Mouse (Mus musculus) CH12.LX (cell line): ENCODE measurements around the gene Zswim1.

Source experiments
- CTCF ChIP-seq, 2 experiments: IDR thresholded peaks in 1 of 2; conservative IDR thresholded peaks in 1 of 2; 2 replicates each; pipeline ENCODE4 v1.5.1; 2011 to 2012; ENCODE audit warnings: low read depth in 2 of 2, low read length in 2 of 2, improper control_type of control experiment in 1 of 2, inconsistent platforms in 1 of 2, mild to moderate bottlenecking in 1 of 2, moderate library complexity in 1 of 2
- E2F4 ChIP-seq: IDR thresholded peaks from 2 replicates; pipeline ENCODE4 v1.6.1; 2011; ENCODE audit warnings: low read depth, low read length, improper control_type of control experiment; ENCODE audit not compliant: insufficient replicate concordance
- EP300 ChIP-seq: IDR thresholded peaks from 2 replicates; pipeline ENCODE4 v1.6.1; 2011; ENCODE audit warnings: low read length, improper control_type of control experiment
- KAT2A ChIP-seq: IDR thresholded peaks from 2 replicates; pipeline ENCODE4 v1.6.1; 2012; ENCODE audit warnings: low read length, improper control_type of control experiment, inconsistent platforms; ENCODE audit not compliant: insufficient replicate concordance
- ZC3H11A ChIP-seq: IDR thresholded peaks from 2 replicates; pipeline ENCODE4 v1.6.1; 2012; ENCODE audit warnings: low read depth, mild to moderate bottlenecking, inconsistent platforms, low read length, improper control_type of control experiment

DNA sequence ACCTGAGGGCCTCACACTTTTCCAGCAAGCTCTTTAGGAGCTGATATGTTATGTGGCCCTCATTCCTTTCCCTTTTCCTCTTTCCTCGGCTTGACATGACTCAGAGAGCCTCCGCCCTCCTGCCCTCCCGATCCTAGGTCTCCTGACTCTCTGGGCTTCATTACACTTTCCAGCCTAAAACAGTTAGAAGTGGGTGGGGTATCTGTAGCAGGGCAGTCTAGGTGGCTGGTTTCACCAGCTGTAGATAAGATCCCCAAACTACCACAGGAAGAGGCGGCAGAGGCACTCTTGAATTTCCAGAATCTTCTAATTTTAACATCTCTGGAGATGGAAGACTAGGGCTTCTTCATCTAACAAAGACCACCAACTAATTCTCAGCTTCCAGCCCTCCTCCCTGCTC, 42.1 kb downstream of the Zswim1 start:
- TF ChIP-seq ZC3H11A (no peak), CTCF (conservative IDR thresholded peaks at IDR 0.05 in 1 of 2, IDR thresholded peaks at IDR 0.05 in 1 of 2; ENCODE audit: low read depth in 2 of 2, low read length in 2 of 2) (no peak), KAT2A (no peak), E2F4 (no peak), EP300 (no peak)
